Mouse (Mus musculus) right cerebral cortex, postnatal 10 days (tissue): ENCODE data around the gene Gm8897.
"Not testable (repeated sequence)": the region's sequence is repeated elsewhere in the genome, so short reads cannot be mapped to it uniquely, and the experiment has no call there.

Experiments used
- DNase-seq, 2 experiments: peaks; one replicate each; pipeline ENCODE4 v3.0.0; 2021; ENCODE audit warnings: low spot score in 2 of 2

Gene Gm8897

DNA sequence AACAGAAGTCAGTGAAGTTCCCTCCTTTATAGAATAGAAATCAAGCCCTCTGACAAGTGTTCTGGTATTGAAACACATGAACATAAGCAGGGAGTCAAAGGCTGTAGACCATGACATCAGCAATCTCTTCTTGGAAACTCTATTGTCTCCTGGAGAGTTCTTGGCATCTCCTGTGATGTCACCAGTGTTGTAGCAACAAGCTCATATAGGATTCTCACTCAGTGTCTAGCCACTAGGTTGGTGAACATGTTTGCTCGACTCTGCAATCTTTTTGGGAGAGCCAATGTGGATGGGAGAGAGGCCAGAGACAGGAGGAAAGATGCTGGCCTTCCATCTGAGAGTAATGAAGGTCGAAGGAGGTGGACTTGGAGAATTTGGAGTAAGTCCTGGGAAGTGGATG lies at the start of gene Gm8897:
Gene Gm8897, plus strand, starts transcription at position 301 of the 400 bp plus-strand sequence.
- DNase-seq: not testable (repeated sequence)

DNA sequence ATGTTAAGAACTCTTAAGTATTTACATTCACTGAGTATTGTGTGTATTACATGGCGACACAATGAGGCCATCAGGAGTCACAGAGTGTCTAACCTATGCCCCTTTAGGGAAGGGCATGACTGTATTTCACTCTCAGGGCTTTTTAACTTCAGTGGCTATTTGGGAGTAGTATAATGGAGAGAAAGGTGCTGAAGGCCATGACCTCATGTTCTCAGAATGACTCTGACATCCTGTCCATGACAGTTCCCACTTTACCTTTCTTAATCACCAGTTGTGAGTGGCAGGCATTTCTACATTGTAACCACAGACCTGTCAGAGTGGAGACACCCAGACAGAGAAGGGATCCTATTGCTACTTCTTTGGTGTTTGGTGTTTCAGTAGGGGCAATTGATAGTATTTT lies 473 bp downstream of the Gm8897 start:
- DNase-seq: not testable (repeated sequence)
